Mouse (Mus musculus) bone marrow, adult 2 months (tissue): Measurements from ENCODE around the gene Gulp1.

Source experiments
- CTCF ChIP-seq: fragments of 200-500 bp; IDR thresholded peaks from 2 replicates; pipeline ENCODE4 v1.5.1; 2011; ENCODE audit warnings: low read length, control low read depth; ENCODE audit not compliant: control insufficient read depth, insufficient read depth
- POLR2A ChIP-seq: fragments of 200-500 bp; IDR thresholded peaks from 2 replicates; pipeline ENCODE4 v1.6.1; 2011; ENCODE audit warnings: low read depth, mild to moderate bottlenecking, control low read depth, low read length, borderline replicate concordance; ENCODE audit not compliant: control insufficient read depth

DNA sequence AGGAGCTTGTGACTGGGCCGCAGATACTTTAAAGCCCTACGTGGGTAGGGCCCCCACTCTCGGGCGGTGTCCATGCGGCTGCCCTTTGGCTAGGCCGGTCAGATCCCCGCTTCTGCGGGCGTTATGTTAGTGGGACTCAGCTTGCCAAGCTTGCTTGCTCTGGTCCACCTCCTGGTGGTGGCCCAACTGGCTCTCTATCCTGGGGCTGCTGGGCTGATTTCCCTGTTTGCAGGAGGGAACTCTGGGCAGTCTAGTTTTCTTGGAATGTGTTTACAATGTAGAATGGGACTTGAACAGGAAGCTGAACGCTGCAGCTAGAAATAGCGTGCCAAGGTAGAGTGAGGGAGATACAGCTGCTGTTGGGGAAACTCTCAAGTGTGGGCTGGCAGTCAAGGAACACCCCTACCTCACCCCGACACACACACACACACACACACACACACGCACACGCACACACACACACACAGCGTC, 1.1 kb downstream of the Gulp1 start:
- TF ChIP-seq CTCF: no peak
- TF ChIP-seq POLR2A: no peak
